Comparison of ENCODE assay signal across 37 mouse cellular contexts in genomic region chr15:78340919-78341318, GRCm38 (mm10). TPM values are rescaled to one million over a fixed set of nuclear protein-coding genes. Genes with fewer than 3 reads are reported as not detected.
"Had no signal": no experiment of that assay in that cellular context is flagged by ENCODE, and none has a peak within 500 bp of the region (broad histone marks: within the 10 kb centered on the region; RNA-seq: fewer than 3 reads in every experiment).

No protein-coding gene starts in this region.

RNA-seq across cellular contexts. Expression of gene Tex33, which starts 54.8 kb away (rescaled TPM):
- total RNA-seq: heart, postnatal 10 days; heart, postnatal 14 days; heart, postnatal 25 days; heart, postnatal 36 days; heart, postnatal 4 days; hematopoietic stem cell, adult 5-6 weeks; hindbrain, postnatal 0 days; layer of hippocampus, adult 18-20 months; layer of hippocampus, adult 2 months; layer of hippocampus, adult 8-10 months; layer of hippocampus, postnatal 25 days; layer of hippocampus, postnatal 36 days had no signal
- polyA plus RNA-seq: heart, embryonic 10.5 days; heart, embryonic 11.5 days; heart, embryonic 12.5 days; heart, embryonic 13.5 days; heart, embryonic 14.5 days; heart, embryonic 15.5 days; heart, embryonic 16.5 days; heart, postnatal 0 days; hindbrain, embryonic 10.5 days; hindbrain, embryonic 11.5 days; hindbrain, embryonic 12.5 days; hindbrain, embryonic 13.5 days; hindbrain, embryonic 14.5 days; hindbrain, embryonic 15.5 days; hindbrain, embryonic 16.5 days; hindbrain, postnatal 0 days; inflammation-experienced regulatory T-cells, adult 6 months; intestine, embryonic 14.5 days; intestine, embryonic 15.5 days; intestine, embryonic 16.5 days; intestine, postnatal 0 days; kidney, embryonic 14.5 days; kidney, embryonic 15.5 days; kidney, embryonic 16.5 days; kidney, postnatal 0 days; large intestine, adult 2 months had no signal
